Mouse (Mus musculus): ENCODE results near the gene Dpp6.

GRCm38 (mm10) chr5:26924552-26924951 is 107.5 kb downstream of the Dpp6 start:
- TF ChIP-seq POLR2A (IDR thresholded peaks at IDR 0.05; ENCODE audit: extremely low read depth, insufficient read depth, low read length) = no peak
- no peak for TF ChIP-seq CTCF (IDR thresholded peaks at IDR 0.05; ENCODE audit: extremely low read depth, insufficient read depth, low read length)

Data from cortical plate, adult 2 months (tissue).